Mouse (Mus musculus) kidney, embryonic 14.5 days (tissue): ENCODE measurements around the gene Dyrk3. TPM values are rescaled to one million over a fixed set of nuclear protein-coding genes. Genes with fewer than 3 reads are reported as not detected.

Source experiments
- ATAC-seq: fragments of 200-750 bp; cut with Nextera tagmentation; 2 replicates; pipeline ENCODE4 v1.8.0; 2017; ENCODE audit warnings: moderate number of reproducible peaks, mild to moderate bottlenecking, moderate TSS enrichment, moderate library complexity; ENCODE audit not compliant: low FRiP score, low TSS enrichment
- H3K27ac ChIP-seq: fragments of 300-500 bp; sonication (generic); 2 replicates; pipeline ENCODE4 v1.5.1; 2014; ENCODE audit warnings: low read depth, mild to moderate bottlenecking, low read length, moderate library complexity, mixed read lengths
- H3K27me3 ChIP-seq: fragments of 300-500 bp; sonication (generic); 2 replicates; pipeline ENCODE4 v1.6.1; 2014; ENCODE audit warnings: mild to moderate bottlenecking, low read length; ENCODE audit not compliant: control insufficient read depth, insufficient read depth
- H3K36me3 ChIP-seq: fragments of 300-500 bp; sonication (generic); 2 replicates; pipeline ENCODE4 v1.6.1; 2014; ENCODE audit warnings: low read length, mixed read lengths; ENCODE audit not compliant: control insufficient read depth, insufficient read depth
- H3K4me1 ChIP-seq: fragments of 300-500 bp; sonication (generic); 2 replicates; pipeline ENCODE4 v1.6.1; 2014; ENCODE audit warnings: low read length, mixed read lengths; ENCODE audit not compliant: control insufficient read depth, insufficient read depth
- H3K4me2 ChIP-seq: fragments of 300-500 bp; sonication (generic); replicated peaks from 2 replicates; pipeline ENCODE4 v1.6.1; 2014; ENCODE audit warnings: low read depth, mild to moderate bottlenecking, low read length
- H3K4me3 ChIP-seq: fragments of 300-500 bp; sonication (generic); 2 replicates; pipeline ENCODE4 v1.5.1; 2014; ENCODE audit warnings: mild to moderate bottlenecking, low read length
- H3K9ac ChIP-seq: fragments of 300-500 bp; sonication (generic); 2 replicates; pipeline ENCODE4 v1.6.1; 2014; ENCODE audit warnings: low read depth, mild to moderate bottlenecking, low read length, moderate library complexity
- H3K9me3 ChIP-seq: fragments of 300-500 bp; sonication (generic); 2 replicates; pipeline ENCODE4 v1.6.1; 2016; ENCODE audit warnings: low read length; ENCODE audit not compliant: control insufficient read depth
- WGBS: fragments of 180-500 bp; shearing (Covaris S2); extraction: QIAGEN DNeasy Blood & Tissue Kit; methylation state at CpG from one replicate; pipeline ENCODE4 v1.1.7; 2014; 5-methylcytosine and 5-hydroxymethylcytosine counted together
- polyA plus RNA-seq: library from polyadenylated mRNA; unstranded; fragments of >200 nt; fragmentation: Nextera tagmentation; extraction: Ambion mirVana; gene quantifications from 2 replicates; pipeline ENCODE4 v1.2.1, GENCODE M21; 2014

The Dyrk3 gene
- polyA plus RNA-seq, 1 experiment from 2014 or later: 6.3 TPM

DNA sequence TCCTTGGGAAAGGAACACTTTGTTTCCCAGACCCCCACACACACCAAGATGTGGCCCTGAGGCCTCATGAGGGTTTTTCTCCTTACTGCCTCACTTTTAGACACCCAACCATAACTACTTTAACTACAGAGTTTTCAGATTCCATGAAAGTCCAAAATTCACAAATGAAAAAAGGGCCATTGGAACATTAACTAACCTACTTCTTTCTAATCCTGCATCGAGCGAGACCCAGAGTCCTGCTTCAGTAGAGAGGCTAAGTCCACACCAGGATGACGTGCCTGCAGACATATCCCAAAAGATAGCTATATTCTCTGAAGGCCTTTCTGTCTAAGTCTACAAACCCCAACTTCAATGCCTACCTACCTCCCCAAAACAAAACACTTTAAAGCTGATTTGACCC lies 45.3 kb downstream of the Dyrk3 start:
- no peaks in the 10 kb centered on the region for H3K9me3 ChIP-seq
- H3K9ac ChIP-seq: no peak overlapping the region
- H3K27me3 ChIP-seq: no peaks in the 10 kb centered on the region
- WGBS: 90% methylated on average over 3 of the region's 3 CpGs
- H3K4me2 ChIP-seq: no peak overlapping the region
- no peak for ATAC-seq
- H3K27ac ChIP-seq: no peak overlapping the region
- peaks cover 66% of the 10 kb centered on the region for H3K4me1 ChIP-seq
- H3K4me3 ChIP-seq: no peak overlapping the region
- no peaks in the 10 kb centered on the region for H3K36me3 ChIP-seq

DNA sequence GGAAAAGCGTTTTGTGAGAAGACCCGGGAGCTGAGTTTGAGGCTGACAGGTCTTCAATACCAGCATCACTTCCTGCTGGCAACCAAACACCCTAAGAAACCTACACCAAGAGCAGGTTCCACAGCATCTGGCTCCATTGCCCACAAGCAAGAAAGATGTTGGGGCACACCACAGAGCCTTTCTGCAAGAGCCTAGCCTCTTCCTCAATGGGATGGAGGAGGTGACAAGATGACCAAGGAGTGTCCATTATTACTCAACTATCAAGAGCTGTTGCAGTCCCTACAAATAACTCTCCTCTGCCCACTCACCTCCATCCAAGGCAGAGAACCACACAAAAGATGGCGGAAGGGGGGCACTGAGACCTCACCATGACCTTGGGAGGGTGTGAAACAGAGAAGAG lies 46.0 kb downstream of the Dyrk3 start:
- no peak for ATAC-seq
- peaks cover 72% of the 10 kb centered on the region for H3K4me1 ChIP-seq
- WGBS: 78% methylated on average over 3 of the region's 3 CpGs

DNA sequence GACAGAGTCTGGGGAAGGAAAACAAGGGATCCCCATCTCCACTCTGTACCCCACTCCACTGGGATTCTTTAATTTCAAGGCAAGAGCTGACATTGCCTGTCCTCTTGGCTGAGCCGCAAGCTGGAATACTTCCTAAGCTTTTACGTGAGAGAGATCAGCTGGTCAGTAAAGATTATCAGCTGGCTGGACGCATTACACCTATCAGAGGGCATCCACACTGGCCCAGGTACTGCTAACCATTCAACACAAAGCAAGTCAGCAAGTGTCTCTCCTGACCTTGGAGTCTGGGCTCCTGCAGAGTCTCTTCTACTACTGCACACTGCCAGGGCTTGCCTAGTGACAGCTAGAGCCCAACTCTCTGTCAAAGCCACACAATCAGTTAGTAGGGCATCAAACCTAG lies 46.7 kb downstream of the Dyrk3 start:
- no peaks in the 10 kb centered on the region for H3K9me3 ChIP-seq
- 86% methylated on average over 3 of the region's 3 CpGs for WGBS
- no peak for ATAC-seq

More for the DNA sequence above, 46.0 kb downstream of the Dyrk3 start:
- H3K27ac ChIP-seq: no peak overlapping the region
- H3K9me3 ChIP-seq: no peaks in the 10 kb centered on the region
- H3K9ac ChIP-seq: no peak overlapping the region
- no peak overlapping the region for H3K4me2 ChIP-seq
- no peaks in the 10 kb centered on the region for H3K27me3 ChIP-seq
- no peaks in the 10 kb centered on the region for H3K36me3 ChIP-seq
- H3K4me3 ChIP-seq: no peak overlapping the region

DNA sequence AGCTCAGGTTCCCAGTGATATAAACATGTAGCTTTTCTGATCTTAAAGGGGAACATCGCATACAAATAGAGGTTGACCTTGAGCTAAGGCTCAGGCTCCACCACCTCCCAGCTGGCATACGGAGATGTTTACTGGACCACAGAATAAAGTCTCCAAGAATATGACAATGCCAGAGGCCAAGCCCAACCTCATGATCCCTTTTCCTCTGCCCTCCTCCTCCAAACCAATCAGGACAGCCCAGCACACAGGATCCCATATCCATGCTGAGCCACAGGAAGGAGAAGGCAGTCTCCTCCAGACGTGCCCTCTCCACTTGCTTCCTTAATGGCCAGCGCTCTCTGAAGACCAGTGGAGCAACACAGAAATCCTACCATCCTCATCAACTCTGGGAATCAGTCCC lies 47.3 kb downstream of the Dyrk3 start:
- WGBS: 63% methylated on average over 4 of the region's 4 CpGs
- Histone ChIP-seq H3K36me3 (no peaks in the 10 kb centered on the region), H3K4me2 (no peak overlapping the region), H3K4me3 (no peak overlapping the region), H3K27me3 (no peaks in the 10 kb centered on the region), H3K4me1 (peaks cover 78% of the 10 kb centered on the region), H3K9ac (no peak overlapping the region), H3K9me3 (no peaks in the 10 kb centered on the region), H3K27ac (no peak overlapping the region)
- no peak for ATAC-seq

More for the DNA sequence above, 46.7 kb downstream of the Dyrk3 start:
- Histone ChIP-seq H3K4me2 (no peak overlapping the region), H3K36me3 (no peaks in the 10 kb centered on the region), H3K4me3 (no peak overlapping the region), H3K4me1 (peaks cover 79% of the 10 kb centered on the region), H3K9ac (no peak overlapping the region), H3K27ac (no peak overlapping the region), H3K27me3 (no peaks in the 10 kb centered on the region)

DNA sequence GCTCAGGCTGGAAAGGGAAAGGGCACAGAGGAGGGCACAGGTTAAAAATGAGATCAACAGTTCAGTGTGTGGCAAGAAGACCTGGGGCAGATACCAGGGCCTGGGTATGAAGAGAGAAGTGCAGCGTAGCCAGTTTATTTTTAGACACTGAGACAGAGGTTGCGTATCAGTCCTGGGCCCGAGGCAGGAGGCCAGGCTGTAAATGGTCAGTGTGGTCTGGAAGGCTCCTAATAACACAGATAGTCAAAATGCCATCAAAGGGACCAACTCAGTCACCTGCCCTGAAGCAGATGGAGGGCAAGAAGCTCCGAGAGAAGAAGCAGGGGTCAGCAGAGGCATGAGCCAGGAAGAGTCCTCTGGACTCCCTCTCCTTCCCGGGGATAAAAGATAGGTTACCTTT lies 47.9 kb downstream of the Dyrk3 start:
- Histone ChIP-seq H3K4me1 (peaks cover 77% of the 10 kb centered on the region), H3K9ac (no peak overlapping the region), H3K36me3 (no peaks in the 10 kb centered on the region), H3K4me3 (no peak overlapping the region), H3K4me2 (no peak overlapping the region), H3K27ac (no peak overlapping the region), H3K9me3 (no peaks in the 10 kb centered on the region), H3K27me3 (no peaks in the 10 kb centered on the region)
- WGBS: 72% methylated on average over 5 of the region's 5 CpGs
- no peak for ATAC-seq

DNA sequence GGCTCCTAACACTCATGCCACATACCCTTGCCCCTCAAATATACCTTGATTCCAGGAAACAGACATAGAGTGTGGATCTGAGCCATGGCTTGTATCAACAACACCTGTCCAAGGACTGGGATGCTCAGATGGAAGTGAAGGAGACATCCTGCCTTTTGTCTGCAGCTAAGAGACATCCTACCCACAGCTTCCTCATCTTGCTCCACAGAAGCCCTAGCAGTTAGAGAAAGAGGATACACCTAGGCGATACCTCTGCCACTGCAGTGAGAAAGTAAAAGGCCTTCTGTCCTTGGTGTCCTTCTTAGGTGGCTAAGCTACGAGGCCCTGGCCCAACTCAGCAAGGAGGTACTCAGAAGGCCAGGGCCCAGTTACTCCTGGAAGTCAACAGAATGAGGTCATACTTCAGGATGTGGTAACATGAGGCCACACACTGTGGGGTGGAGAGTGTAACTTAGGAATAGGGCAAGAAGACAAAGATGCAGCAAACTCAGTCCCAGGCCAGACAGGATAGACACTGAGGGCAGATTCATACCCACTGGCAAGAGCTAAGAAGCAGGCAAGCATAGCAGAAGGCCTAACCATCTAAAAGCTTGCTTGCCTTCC lies 48.5 kb downstream of the Dyrk3 start:
- no peaks in the 10 kb centered on the region for H3K9me3 ChIP-seq
- no peaks in the 10 kb centered on the region for H3K27me3 ChIP-seq
- 73% methylated on average over 2 of the region's 2 CpGs for WGBS
- no peak for ATAC-seq
- no peaks in the 10 kb centered on the region for H3K36me3 ChIP-seq
- no peak overlapping the region for H3K4me3 ChIP-seq
- H3K9ac ChIP-seq: no peak overlapping the region
- no peak overlapping the region for H3K4me2 ChIP-seq
- H3K27ac ChIP-seq: no peak overlapping the region
- peaks cover 75% of the 10 kb centered on the region for H3K4me1 ChIP-seq

DNA sequence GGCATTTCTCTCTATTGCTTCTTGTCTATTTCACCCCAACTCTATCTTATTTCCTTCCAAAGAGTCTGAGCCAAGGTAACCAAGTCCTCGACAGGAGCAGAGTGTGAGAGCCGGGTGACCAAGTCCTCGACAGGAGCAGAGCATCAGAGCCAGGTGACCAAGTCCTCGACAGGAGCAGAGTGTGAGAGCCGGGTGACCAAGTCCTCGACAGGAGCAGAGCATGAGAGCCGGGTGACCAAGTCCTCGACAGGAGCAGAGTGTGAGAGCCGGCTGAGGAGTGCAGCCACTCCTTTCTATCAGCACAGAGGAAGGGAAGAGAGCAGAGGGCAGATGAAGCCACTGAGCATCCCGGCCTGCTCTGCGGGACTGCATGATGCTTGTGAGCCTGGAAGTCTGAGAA lies 49.6 kb downstream of the Dyrk3 start:
- 62% methylated on average over 11 of the region's 11 CpGs for WGBS
- H3K4me2 ChIP-seq: no peak overlapping the region
- H3K9ac ChIP-seq: no peak overlapping the region
- no peaks in the 10 kb centered on the region for H3K36me3 ChIP-seq
- no peaks in the 10 kb centered on the region for H3K27me3 ChIP-seq
- H3K27ac ChIP-seq: no peak overlapping the region
- no peak overlapping the region for H3K4me3 ChIP-seq
- H3K4me1 ChIP-seq: peaks cover 83% of the 10 kb centered on the region
- no peaks in the 10 kb centered on the region for H3K9me3 ChIP-seq
- ATAC-seq: no peak

DNA sequence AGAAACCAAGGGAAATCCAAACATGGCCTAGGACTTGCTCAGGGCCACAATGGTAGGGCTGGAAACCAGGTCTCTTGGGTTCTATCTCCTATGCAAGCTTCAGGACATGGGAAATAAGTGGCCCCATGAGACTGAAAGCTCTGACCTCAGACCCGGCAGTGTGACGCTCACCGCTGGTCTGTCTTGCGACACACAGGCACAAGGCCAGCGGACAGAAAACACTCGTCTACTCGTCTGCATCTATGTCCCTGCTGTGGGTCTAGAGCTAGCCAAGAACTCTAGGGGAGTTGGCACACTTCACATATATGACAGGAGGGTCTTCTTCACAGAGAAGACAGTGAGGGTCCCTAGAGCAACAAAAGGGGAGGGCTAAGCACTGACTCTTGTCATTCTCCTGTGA lies 51.2 kb downstream of the Dyrk3 start:
- no peak overlapping the region for H3K9ac ChIP-seq
- H3K4me1 ChIP-seq: peaks cover 79% of the 10 kb centered on the region
- no peaks in the 10 kb centered on the region for H3K27me3 ChIP-seq
- no peak overlapping the region for H3K4me2 ChIP-seq
- no peaks in the 10 kb centered on the region for H3K9me3 ChIP-seq
- no peak overlapping the region for H3K4me3 ChIP-seq
- H3K36me3 ChIP-seq: no peaks in the 10 kb centered on the region
- WGBS: 51% methylated on average over 7 of the region's 7 CpGs
- no peak for ATAC-seq
- no peak overlapping the region for H3K27ac ChIP-seq

DNA sequence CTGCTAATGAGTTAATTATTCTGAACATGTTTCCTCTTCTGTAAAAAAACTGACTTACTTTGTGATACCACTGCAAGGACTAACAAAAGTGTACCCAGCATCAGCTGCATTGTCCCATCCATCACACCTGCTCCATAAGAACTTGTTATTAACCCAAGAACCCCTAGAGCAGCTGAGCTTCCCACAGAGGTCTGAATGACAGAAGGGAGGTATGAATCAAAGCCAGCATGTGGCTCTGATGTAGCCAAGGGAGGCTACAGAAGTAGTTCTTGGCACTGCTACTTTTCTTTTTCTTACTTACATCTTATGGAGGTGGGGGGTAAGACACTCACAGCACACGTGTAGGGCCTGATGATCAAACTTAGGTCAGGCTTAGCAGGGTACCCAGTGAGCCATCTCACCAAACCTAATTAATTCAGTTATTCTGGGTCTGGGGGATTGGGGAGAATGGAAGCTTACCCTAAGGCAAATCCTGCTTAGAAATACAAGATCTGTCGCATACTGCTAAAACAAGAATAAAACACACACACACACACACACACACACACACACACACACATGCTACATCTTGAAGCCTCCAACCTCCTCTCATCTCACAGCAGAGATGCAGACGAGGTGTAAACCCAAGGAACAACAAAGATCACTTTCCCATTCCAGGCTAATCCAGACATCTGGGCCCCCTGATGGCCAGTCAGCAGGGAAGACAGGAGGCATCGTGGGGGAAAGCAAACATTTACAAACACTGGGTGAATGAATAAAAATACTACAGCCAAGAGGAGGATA lies 52.0 kb downstream of the Dyrk3 start:
- WGBS: 17% methylated on average over 4 of the region's 4 CpGs
- H3K27ac ChIP-seq: no peak overlapping the region
- H3K9me3 ChIP-seq: no peaks in the 10 kb centered on the region
- H3K4me1 ChIP-seq: peaks cover 81% of the 10 kb centered on the region
- H3K36me3 ChIP-seq: no peaks in the 10 kb centered on the region
- ATAC-seq: no peak
- no peak overlapping the region for H3K9ac ChIP-seq
- H3K27me3 ChIP-seq: no peaks in the 10 kb centered on the region
- no peak overlapping the region for H3K4me3 ChIP-seq
- no peak overlapping the region for H3K4me2 ChIP-seq
